ENCODE assay signal across 11 mouse cellular contexts in the genomic region with DNA sequence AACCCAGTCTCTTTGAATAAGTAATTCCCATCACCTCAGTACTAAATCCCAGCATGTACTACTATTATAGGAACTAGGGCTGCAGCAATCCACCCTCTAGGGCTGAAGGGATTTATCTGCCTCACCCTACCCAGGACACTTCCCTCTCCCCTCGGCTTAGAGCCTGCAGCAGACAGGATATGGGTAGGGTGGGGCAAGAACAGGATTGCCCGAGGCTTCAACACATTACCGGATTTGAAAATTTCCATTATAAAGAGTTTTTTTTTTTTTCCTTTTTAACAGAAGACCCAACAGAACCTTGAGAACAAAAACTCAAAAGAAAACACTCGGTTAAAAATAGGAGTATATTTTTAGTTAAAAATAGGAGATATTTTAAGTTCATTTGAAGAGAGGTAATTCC. TPM values are rescaled to one million over a fixed set of nuclear protein-coding genes. Genes with fewer than 3 reads are reported as not detected.
DNase-seq lines count a peak whose midpoint lies in the region; ATAC-seq and TF ChIP-seq lines count a peak whose summit lies in the region.
"Had no signal": no experiment of that assay in that cellular context is flagged by ENCODE, and none has a peak within 500 bp of the region (broad histone marks: within the 10 kb centered on the region; RNA-seq: fewer than 3 reads in every experiment).

No protein-coding gene starts in this region.

- peak overlapping the region; percentile 96 for H3K27ac ChIP-seq in ES-Bruce4 (ENCODE audit: insufficient read depth, low read length)
- no peak overlapping the region for H3K27ac ChIP-seq in midbrain, embryonic 11.5 days (ENCODE audit: low read depth, low read length)

- peak; percentile 41 for DNase-seq in kidney, adult 9 months
- no peak for DNase-seq in kidney, adult 11 months
- peak; percentile 64 for DNase-seq in 416B (ENCODE audit: low read depth)
- DNase-seq in induced T-regulatory cell, adult 2 months (ENCODE audit: low read depth) = peak; percentile 78
- DNase-seq in layer of hippocampus, postnatal 10 days (ENCODE audit: low spot score in 2 of 2) = no peak
- no peak for DNase-seq in midbrain, embryonic 11.5 days (ENCODE audit: low spot score, missing footprints)
- DNase-seq: adrenal gland, adult 8-10 months; cerebellum, postnatal 25 days had no signal

- no peak overlapping the region for H3K4me2 ChIP-seq in midbrain, embryonic 11.5 days
- H3K4me2 ChIP-seq: kidney, embryonic 15.5 days had no signal

- no peaks in the 10 kb centered on the region for H3K27me3 ChIP-seq in ES-Bruce4 (ENCODE audit: control insufficient read depth, insufficient read depth, low read length, poor library complexity, severe bottlenecking)
- peaks cover 2% of the 10 kb centered on the region for H3K27me3 ChIP-seq in midbrain, embryonic 11.5 days (ENCODE audit: control insufficient read depth, insufficient read depth, low read length)

- peaks cover 13% of the 10 kb centered on the region for H3K4me1 ChIP-seq in ES-Bruce4 (ENCODE audit: control insufficient read depth, insufficient read depth, low read length)
- no peaks in the 10 kb centered on the region for H3K4me1 ChIP-seq in midbrain, embryonic 11.5 days (ENCODE audit: control insufficient read depth, insufficient read depth, low read length)

- H3K36me3 ChIP-seq in ES-Bruce4 (ENCODE audit: control insufficient read depth, insufficient read depth, low read length, poor library complexity, severe bottlenecking) = no peaks in the 10 kb centered on the region
- no peaks in the 10 kb centered on the region for H3K36me3 ChIP-seq in midbrain, embryonic 11.5 days (ENCODE audit: control insufficient read depth, insufficient read depth, low read length)
- H3K36me3 ChIP-seq: kidney, embryonic 15.5 days had no signal

- ATAC-seq in midbrain, embryonic 11.5 days (ENCODE audit: low FRiP score) = no peak
- ATAC-seq: forebrain, embryonic 14.5 days had no signal

- H3K4me3 ChIP-seq in ES-Bruce4 (ENCODE audit: low read depth, low read length) = no peak overlapping the region
- no peak overlapping the region for H3K4me3 ChIP-seq in midbrain, embryonic 11.5 days (ENCODE audit: low read depth, low read length)
- H3K4me3 ChIP-seq: kidney, embryonic 15.5 days had no signal

- TF ChIP-seq CTCF in ES-Bruce4 (IDR thresholded peaks at IDR 0.05; ENCODE audit: low read depth, low read length) = no peak

- TF ChIP-seq POLR2A in ES-Bruce4 (IDR thresholded peaks at IDR 0.05; ENCODE audit: insufficient read depth, low read length) = no peak

- no peaks in the 10 kb centered on the region for H3K9me3 ChIP-seq in ES-Bruce4 (replicated peaks; ENCODE audit: control insufficient read depth, insufficient read depth, low read length, poor library complexity, severe bottlenecking)
- no peaks in the 10 kb centered on the region for H3K9me3 ChIP-seq in midbrain, embryonic 11.5 days (ENCODE audit: control insufficient read depth, low read length)
- H3K9me3 ChIP-seq: kidney, embryonic 15.5 days had no signal

- peak; percentile 95 for TF ChIP-seq EP300 in ES-Bruce4 (IDR thresholded peaks at IDR 0.05; ENCODE audit: insufficient read depth, low read depth, low read length)

- WGBS in midbrain, embryonic 11.5 days = 51% methylated on average over 4 of the region's 4 CpGs

- 0 out of 2 replicates have a peak overlapping the region, but pooled peaks have one; percentile 16 for H3K9ac ChIP-seq in ES-Bruce4 (ENCODE audit: low read depth, poor library complexity, severe bottlenecking)
- no peak overlapping the region for H3K9ac ChIP-seq in midbrain, embryonic 11.5 days (ENCODE audit: low read length)
- H3K9ac ChIP-seq: kidney, embryonic 15.5 days had no signal

RNA-seq across cellular contexts. Expression of gene B3gnt2, which starts 9.3 kb away (rescaled TPM):
- 3.5 and 16.7 TPM in 2 replicates for polyA plus RNA-seq in ES-Bruce4 (2011; ENCODE audit: insufficient read depth, insufficient read length, low read depth, missing spikeins)
- 10 to 100 TPM; 13.1 to 13.9 TPM for total RNA-seq in layer of hippocampus, postnatal 10 days (2021)
- polyA plus RNA-seq in midbrain, embryonic 11.5 days (2014; fragmentation: Nextera tagmentation; extraction: Ambion mirVana) = 1.8 and 1.9 TPM in 2 replicates

Comparison
In these comparisons a context has a peak if more than half of its experiments do, and no peak if none do; other contexts are left out.
1. DNase-seq: peak in kidney, adult 9 months (single experiment), 416B (single experiment) and induced T-regulatory cell, adult 2 months (single experiment); none in kidney, adult 11 months (single experiment), layer of hippocampus, postnatal 10 days (0 of 2) and midbrain, embryonic 11.5 days (single experiment).